Mouse (Mus musculus) ES-E14 (cell line): Measurements from ENCODE around the gene Arhgap10.

Experiments
- CHD2 ChIP-seq: IDR thresholded peaks from 2 replicates; pipeline ENCODE4 v1.6.1; 2014; ENCODE audit warnings: mild to moderate bottlenecking, low read depth, low read length, inconsistent platforms
- HCFC1 ChIP-seq: IDR thresholded peaks from 2 replicates; pipeline ENCODE4 v1.6.1; 2012; ENCODE audit warnings: low read length, inconsistent platforms, borderline replicate concordance; ENCODE audit not compliant: insufficient read depth
- MAFK ChIP-seq: IDR thresholded peaks from 2 replicates; pipeline ENCODE4 v1.6.1; 2014; ENCODE audit warnings: mild to moderate bottlenecking, low read depth, low read length, inconsistent platforms; ENCODE audit not compliant: insufficient read depth
- ZC3H11A ChIP-seq: IDR thresholded peaks from 2 replicates; pipeline ENCODE4 v1.6.1; 2012; ENCODE audit warnings: low read depth, mild to moderate bottlenecking, inconsistent platforms, low read length, borderline replicate concordance
- ZNF384 ChIP-seq: IDR thresholded peaks from 2 replicates; pipeline ENCODE4 v1.6.1; 2012; ENCODE audit warnings: low read depth, low read length, inconsistent platforms

DNA sequence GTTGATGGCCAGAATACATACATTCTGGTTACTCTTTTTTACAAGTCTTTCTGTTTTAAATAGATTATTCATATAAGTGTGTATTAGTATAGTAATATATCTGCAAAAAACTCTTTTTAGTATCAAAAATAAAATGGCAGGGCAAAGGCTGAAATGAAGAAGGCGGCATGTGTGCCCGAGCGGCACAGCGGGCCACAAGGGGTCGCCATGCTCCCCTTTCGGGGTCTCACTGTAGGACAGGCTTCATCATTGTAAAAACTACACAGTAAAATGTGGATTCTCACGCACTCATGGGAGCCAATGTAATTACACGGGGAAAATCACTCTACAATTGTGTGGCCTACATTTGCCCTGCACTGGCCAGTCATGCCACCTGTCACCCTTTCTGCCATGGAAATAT is 160.6 kb downstream of the Arhgap10 start:
- TF ChIP-seq MAFK (no peak), ZNF384 (no peak), CHD2 (no peak), ZC3H11A (no peak), HCFC1 (no peak)
